Mouse (Mus musculus) hindbrain, embryonic 12.5 days (tissue): ENCODE measurements at regions not wholly inside any gene's neighbourhood (a gene's known extent, or its start where the extent isn't known, plus 50 kb on each side); places are given as distances from the start of the nearest gene placed in this dataset.
"Not testable (repeated sequence)": the region's sequence is repeated elsewhere in the genome, so short reads cannot be mapped to it uniquely, and the experiment has no call there.

ENCODE experiments used
- ATAC-seq: fragments of 200-750 bp; cut with Nextera tagmentation; 2 replicates; pipeline ENCODE4 v1.8.0; 2017; ENCODE audit warnings: moderate TSS enrichment; ENCODE audit not compliant: low FRiP score
- H3K27ac ChIP-seq: fragments of 300-500 bp; sonication (generic); 2 replicates; pipeline ENCODE4 v1.5.1; 2016; ENCODE audit warnings: mild to moderate bottlenecking
- H3K27me3 ChIP-seq: fragments of 300-500 bp; sonication (generic); 2 replicates; pipeline ENCODE4 v1.6.1; 2016; ENCODE audit warnings: mild to moderate bottlenecking
- H3K36me3 ChIP-seq: fragments of 300-500 bp; sonication (generic); 2 replicates; pipeline ENCODE4 v1.6.1; 2016; ENCODE audit warnings: mild to moderate bottlenecking
- H3K4me1 ChIP-seq: fragments of 300-500 bp; sonication (generic); 2 replicates; pipeline ENCODE4 v1.6.1; 2016
- H3K4me2 ChIP-seq: fragments of 300-500 bp; sonication (generic); replicated peaks from 2 replicates; pipeline ENCODE4 v1.6.1; 2016; ENCODE audit warnings: mild to moderate bottlenecking
- H3K4me3 ChIP-seq: fragments of 300-500 bp; sonication (generic); 2 replicates; pipeline ENCODE4 v1.5.1; 2016; ENCODE audit warnings: mild to moderate bottlenecking
- H3K9ac ChIP-seq: fragments of 300-500 bp; sonication (generic); 2 replicates; pipeline ENCODE4 v1.6.1; 2016; ENCODE audit warnings: mild to moderate bottlenecking, moderate library complexity
- H3K9me3 ChIP-seq: fragments of 300-500 bp; sonication (generic); replicated peaks from 2 replicates; pipeline ENCODE4 v1.6.1; 2016; ENCODE audit warnings: mild to moderate bottlenecking
- WGBS: fragments of 180-500 bp; shearing (Covaris S2); methylation state at CpG from one replicate; pipeline ENCODE4 v1.1.7; 2016; 5-methylcytosine and 5-hydroxymethylcytosine counted together

DNA sequence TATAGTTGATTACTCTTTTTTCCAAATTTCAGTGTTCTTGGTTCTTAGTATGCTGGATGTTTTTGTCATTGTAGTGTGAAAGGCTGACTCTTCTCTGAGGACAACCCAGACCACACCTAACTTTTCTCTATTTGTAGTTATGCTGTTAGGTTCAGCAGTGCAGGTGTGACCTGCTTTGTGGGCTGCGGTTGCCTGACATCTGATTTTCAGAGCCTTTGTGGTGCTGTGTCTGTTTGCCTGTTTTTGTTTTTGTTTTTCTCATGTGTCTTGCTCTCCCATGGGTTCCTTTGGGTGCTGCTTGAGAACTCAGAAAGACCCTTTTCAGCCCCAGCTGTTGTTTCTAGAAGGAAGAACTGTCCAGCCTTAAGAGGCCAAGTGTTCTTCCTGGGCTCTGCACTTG, 52.0 kb upstream of the Trpm1 start:
- 97% methylated on average over 1 of the region's 1 CpGs for WGBS
- Histone ChIP-seq H3K4me1 (no peaks in the 10 kb centered on the region), H3K27ac (no peak overlapping the region), H3K9ac (no peak overlapping the region), H3K4me2 (no peak overlapping the region), H3K27me3 (no peaks in the 10 kb centered on the region), H3K9me3 (0 out of 2 replicates have a peak, but pooled peaks cover 7% of the 10 kb centered on the region), H3K36me3 (no peaks in the 10 kb centered on the region), H3K4me3 (no peak overlapping the region)
- no peak for ATAC-seq

DNA sequence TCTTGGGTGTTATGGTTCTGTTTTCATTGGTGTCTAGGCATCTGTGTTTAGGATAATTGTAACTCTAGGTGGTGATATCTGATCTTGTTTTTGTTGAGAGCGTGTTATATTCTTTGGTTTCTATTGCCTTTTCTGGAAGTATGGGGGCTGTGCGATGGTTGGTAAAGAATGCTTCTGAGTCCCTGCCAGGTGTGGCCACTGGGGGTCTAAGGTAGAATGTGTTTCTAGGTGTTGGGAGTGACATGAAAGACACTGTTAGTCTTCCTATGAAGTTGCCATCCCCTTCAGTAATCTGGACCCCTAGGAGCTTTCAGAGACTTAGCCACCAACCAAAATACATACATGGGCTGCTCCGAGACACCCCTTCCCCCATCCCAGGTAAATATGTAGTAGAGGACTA, 54.0 kb upstream of the Trpm1 start:
- 0 out of 2 replicates have a peak, but pooled peaks cover 2% of the 10 kb centered on the region for H3K9me3 ChIP-seq
- ATAC-seq: no peak
- no peak overlapping the region for H3K27ac ChIP-seq
- 91% methylated on average over 3 of the region's 3 CpGs for WGBS
- H3K4me1 ChIP-seq: no peaks in the 10 kb centered on the region
- H3K9ac ChIP-seq: no peak overlapping the region
- H3K27me3 ChIP-seq: no peaks in the 10 kb centered on the region
- no peaks in the 10 kb centered on the region for H3K36me3 ChIP-seq
- no peak overlapping the region for H3K4me3 ChIP-seq
- no peak overlapping the region for H3K4me2 ChIP-seq

DNA sequence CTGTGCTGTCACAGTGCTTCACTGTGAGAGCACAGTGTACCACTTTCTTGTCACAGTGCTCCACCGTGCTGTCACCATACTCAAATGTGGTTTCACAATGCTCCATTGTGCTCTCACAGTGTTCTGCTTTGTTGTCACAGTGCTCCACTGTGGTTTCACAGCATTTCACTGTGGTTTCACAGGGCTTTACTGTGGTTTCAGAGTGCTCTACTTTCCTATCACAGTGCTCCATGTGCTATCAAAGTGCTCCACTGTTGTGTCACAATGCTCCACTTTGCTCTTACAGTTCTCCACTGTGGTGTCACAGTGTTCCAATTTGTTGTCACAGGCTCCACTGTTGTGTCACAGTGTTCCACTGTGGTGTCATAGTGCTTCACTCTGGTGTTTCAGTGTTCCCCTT, 63.6 kb upstream of the Trpm1 start:
- Histone ChIP-seq H3K9ac (no peak overlapping the region), H3K27ac (no peak overlapping the region), H3K36me3 (no peaks in the 10 kb centered on the region), H3K9me3 (no peaks in the 10 kb centered on the region), H3K4me3 (no peak overlapping the region), H3K4me2 (no peak overlapping the region), H3K27me3 (no peaks in the 10 kb centered on the region), H3K4me1 (no peaks in the 10 kb centered on the region)
- ATAC-seq: no peak
- 70% methylated on average over 1 of the region's 1 CpGs for WGBS

DNA sequence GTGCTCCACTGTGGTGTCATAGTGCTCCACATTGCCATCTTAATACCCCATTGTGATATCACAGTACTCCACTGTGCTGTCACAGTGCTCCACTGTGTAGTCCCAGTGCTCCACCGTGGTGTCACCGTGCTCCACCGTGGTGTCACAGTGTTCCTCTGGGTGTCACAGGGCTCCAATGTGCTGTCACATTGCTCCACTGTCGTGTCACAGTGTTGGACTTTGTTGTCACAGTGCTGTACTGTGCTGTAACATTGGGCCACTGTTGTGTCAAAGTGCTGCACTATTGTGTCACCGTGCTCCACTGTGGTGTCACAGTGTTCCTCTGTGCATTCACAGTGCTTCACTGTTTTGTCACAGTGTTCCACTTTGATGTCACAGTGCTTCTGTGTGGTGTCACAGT, 64.6 kb upstream of the Trpm1 start:
- Histone ChIP-seq H3K36me3 (no peaks in the 10 kb centered on the region), H3K4me1 (no peaks in the 10 kb centered on the region), H3K27ac (no peak overlapping the region), H3K9ac (no peak overlapping the region), H3K27me3 (no peaks in the 10 kb centered on the region), H3K4me2 (no peak overlapping the region), H3K9me3 (no peaks in the 10 kb centered on the region), H3K4me3 (no peak overlapping the region)
- 88% methylated on average over 5 of the region's 5 CpGs for whole genome bisulfite sequencing
- no peak for ATAC-seq

DNA sequence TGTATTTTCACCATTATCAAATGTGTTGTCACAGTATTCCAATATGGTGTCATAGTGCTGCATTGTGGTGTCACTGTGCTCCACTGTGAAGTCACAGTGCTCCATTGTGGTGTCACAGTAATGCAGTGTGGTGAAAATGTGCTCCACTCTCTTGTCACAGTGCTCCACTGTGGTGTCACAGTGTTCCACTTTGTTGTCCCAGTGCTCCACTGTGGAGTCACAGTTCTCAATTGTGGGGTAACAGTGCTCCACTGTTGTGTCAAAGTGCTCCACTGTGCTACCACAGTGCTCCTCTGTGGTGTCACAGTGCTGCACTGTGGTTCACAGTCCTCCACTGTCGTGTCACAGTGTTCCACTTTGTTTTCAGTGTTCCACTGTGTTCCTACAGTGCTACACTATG, 69.7 kb upstream of the Trpm1 start:
- not testable (repeated sequence) for H3K36me3 ChIP-seq, H3K27ac ChIP-seq, H3K4me3 ChIP-seq, H3K9ac ChIP-seq, H3K27me3 ChIP-seq, H3K9me3 ChIP-seq, ATAC-seq, H3K4me1 ChIP-seq, H3K4me2 ChIP-seq
- WGBS: 78% methylated on average over 1 of the region's 1 CpGs

DNA sequence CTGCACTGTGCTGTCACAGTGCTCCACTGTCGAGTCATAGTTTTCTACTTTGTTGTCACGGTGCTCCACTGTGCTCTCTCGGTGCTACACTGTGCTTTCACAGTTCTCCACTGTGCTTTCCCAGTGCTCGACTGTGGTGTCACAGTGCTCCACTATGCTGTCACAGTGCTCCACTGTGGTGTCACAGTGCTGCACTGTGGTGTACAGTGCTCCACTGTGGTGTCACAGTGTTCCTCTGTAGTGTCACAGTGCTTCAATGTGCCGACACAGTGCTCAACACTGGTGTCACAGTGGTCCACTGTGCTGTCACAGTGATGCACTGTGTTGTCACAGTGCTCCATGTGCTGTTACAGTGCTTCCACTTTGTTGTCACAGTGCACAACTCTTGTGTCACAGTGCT, 71.0 kb upstream of the Trpm1 start:
- Histone ChIP-seq H3K27me3 (no peaks in the 10 kb centered on the region), H3K4me1 (no peaks in the 10 kb centered on the region), H3K4me2 (no peak overlapping the region), H3K36me3 (no peaks in the 10 kb centered on the region), H3K9ac (no peak overlapping the region), H3K27ac (no peak overlapping the region), H3K9me3 (no peaks in the 10 kb centered on the region), H3K4me3 (no peak overlapping the region)
- 82% methylated on average over 5 of the region's 5 CpGs for WGBS
- ATAC-seq: no peak

DNA sequence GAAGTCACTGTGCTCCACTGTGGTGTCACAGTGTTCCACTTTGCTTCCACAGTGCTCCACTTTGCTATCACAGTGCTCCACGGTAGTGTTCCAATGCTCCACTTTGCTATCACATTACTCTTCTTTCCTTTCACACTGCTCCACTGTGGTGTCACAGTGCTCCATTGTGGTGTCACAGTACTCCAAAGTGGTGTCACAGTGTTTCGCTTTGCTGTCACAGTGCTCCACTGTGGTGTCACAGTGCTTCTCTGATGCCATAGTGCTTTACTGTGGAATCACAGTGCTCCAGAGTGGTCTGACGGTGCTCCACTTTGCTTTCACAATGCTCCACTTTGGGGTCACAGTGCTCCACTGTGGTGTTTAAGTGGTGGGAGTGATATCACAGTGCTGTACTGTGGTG, 71.4 kb upstream of the Trpm1 start:
- 85% methylated on average over 3 of the region's 3 CpGs for WGBS
- no peak for ATAC-seq

DNA sequence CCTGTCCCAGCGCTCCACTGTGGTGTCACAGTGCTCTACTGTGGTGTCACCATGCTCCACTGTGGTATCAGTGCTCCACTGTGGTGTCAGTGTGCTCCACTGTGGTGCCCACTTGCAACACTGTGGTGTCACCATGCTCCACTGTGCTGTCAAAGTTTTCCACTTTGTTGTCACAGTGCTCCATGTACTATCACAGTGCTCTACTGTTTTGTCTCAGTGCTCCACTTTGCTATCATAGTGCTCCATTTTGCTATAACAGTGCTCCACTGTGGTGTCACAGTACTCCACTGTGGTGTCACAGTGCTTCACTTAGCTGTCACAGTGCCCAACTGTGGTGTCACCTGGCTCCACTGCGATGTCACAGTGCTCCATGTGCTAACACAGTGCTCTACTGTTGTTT, 72.0 kb upstream of the Trpm1 start:
- no peak overlapping the region for H3K27ac ChIP-seq
- no peak overlapping the region for H3K9ac ChIP-seq
- no peaks in the 10 kb centered on the region for H3K4me1 ChIP-seq
- no peaks in the 10 kb centered on the region for H3K9me3 ChIP-seq
- no peak overlapping the region for H3K4me3 ChIP-seq
- WGBS: 72% methylated on average over 2 of the region's 2 CpGs
- no peak for ATAC-seq
- H3K27me3 ChIP-seq: no peaks in the 10 kb centered on the region
- H3K36me3 ChIP-seq: no peaks in the 10 kb centered on the region
- no peak overlapping the region for H3K4me2 ChIP-seq

More for the DNA sequence above, 71.4 kb upstream of the Trpm1 start:
- Histone ChIP-seq H3K4me3 (no peak overlapping the region), H3K4me1 (no peaks in the 10 kb centered on the region), H3K9me3 (no peaks in the 10 kb centered on the region), H3K4me2 (no peak overlapping the region), H3K27ac (no peak overlapping the region), H3K9ac (no peak overlapping the region), H3K36me3 (no peaks in the 10 kb centered on the region), H3K27me3 (no peaks in the 10 kb centered on the region)

DNA sequence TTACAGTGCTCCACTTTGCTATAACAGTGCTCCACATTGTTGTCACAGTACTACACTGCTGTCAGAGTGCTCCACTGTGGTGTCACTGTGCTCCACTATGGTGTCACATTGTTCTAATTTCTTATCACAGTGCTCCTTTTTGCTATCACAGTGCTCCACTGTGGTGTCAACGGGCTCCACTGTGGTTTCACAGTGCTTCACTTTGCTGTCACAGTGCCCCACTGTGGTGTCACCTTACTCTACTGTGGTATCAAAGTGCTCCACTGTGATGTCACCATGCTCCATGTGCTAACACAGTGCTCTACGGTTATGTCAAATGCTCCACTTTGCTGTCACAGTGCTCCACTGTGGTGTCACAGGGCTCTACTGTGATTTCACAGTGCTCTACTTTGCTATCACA, 72.6 kb upstream of the Trpm1 start:
- whole genome bisulfite sequencing: 86% methylated on average over 2 of the region's 2 CpGs
- H3K4me2 ChIP-seq: no peak overlapping the region
- H3K9ac ChIP-seq: no peak overlapping the region
- no peak overlapping the region for H3K4me3 ChIP-seq
- H3K27ac ChIP-seq: no peak overlapping the region
- H3K4me1 ChIP-seq: no peaks in the 10 kb centered on the region
- no peaks in the 10 kb centered on the region for H3K9me3 ChIP-seq
- no peaks in the 10 kb centered on the region for H3K27me3 ChIP-seq
- ATAC-seq: no peak
- H3K36me3 ChIP-seq: no peaks in the 10 kb centered on the region

DNA sequence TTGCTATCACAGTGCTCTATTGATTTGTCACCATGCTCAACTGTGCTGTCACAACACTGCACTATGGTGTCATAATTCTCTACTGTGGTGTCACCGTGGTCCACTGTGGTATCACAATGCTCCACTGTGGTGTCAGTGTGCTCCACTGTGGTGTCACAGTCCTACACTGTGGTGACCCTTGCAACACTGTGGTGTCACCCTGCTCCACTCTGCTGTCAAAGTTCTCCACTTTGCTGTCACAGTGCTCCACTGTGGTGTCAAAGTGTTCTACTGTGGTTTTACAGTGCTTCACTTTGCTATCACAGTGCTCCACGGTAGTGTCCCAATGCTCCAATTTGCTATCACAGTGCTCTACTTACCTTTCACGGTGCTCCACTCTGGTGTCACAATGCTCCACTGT, 74.3 kb upstream of the Trpm1 start:
- WGBS: 94% methylated on average over 3 of the region's 3 CpGs
- Histone ChIP-seq H3K27ac (no peak overlapping the region), H3K4me1 (no peaks in the 10 kb centered on the region), H3K9ac (no peak overlapping the region), H3K27me3 (no peaks in the 10 kb centered on the region), H3K9me3 (no peaks in the 10 kb centered on the region), H3K4me2 (no peak overlapping the region), H3K36me3 (no peaks in the 10 kb centered on the region), H3K4me3 (no peak overlapping the region)
- ATAC-seq: no peak

DNA sequence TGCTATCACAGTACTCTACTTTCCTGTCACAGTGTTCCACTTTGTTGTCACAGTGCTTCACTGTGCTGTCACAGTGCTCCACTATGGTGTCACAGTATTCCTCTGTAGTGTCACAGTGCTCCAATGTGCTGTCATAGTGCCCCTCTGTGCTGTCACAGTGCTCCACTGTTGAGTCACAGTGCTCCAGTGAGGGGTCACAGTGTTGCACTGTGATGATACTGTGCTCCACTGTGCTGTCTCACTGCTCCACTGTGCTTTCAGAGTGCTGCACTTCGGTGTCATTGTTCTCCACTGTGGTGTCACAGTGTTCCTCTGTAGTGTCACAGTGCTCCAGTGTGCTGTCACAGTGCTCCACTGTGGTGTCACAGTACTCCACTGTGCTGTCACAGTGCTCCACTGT, 75.0 kb upstream of the Trpm1 start:
- H3K4me2 ChIP-seq: no peak overlapping the region
- H3K27ac ChIP-seq: no peak overlapping the region
- WGBS: 91% methylated on average over 1 of the region's 1 CpGs
- H3K4me1 ChIP-seq: no peaks in the 10 kb centered on the region
- H3K36me3 ChIP-seq: no peaks in the 10 kb centered on the region
- no peak overlapping the region for H3K9ac ChIP-seq
- H3K27me3 ChIP-seq: no peaks in the 10 kb centered on the region
- no peak for ATAC-seq
- no peak overlapping the region for H3K4me3 ChIP-seq
- no peaks in the 10 kb centered on the region for H3K9me3 ChIP-seq

DNA sequence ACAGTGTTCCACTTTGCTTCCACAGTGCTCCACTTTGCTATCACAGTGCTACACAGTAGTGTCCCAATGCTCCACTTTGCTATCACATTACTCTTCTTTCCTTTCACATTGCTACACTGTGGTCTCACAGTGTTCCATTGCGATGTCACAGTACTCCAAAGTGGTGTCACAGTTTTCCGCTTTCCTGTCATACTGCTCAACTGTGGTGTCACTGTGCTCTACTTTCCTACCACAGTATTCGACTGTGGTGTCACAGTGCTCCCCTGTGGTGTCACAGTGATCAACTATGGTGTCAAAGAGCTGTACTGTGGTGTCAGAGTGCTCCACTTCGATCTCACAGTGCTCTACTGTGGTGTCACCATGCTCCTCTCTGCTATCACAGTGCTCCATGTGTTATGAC, 76.1 kb upstream of the Trpm1 start:
- Histone ChIP-seq H3K9me3 (no peaks in the 10 kb centered on the region), H3K4me3 (no peak overlapping the region), H3K36me3 (no peaks in the 10 kb centered on the region), H3K4me2 (no peak overlapping the region), H3K27me3 (no peaks in the 10 kb centered on the region), H3K4me1 (no peaks in the 10 kb centered on the region), H3K9ac (no peak overlapping the region), H3K27ac (no peak overlapping the region)
- 84% methylated on average over 4 of the region's 4 CpGs for WGBS
- ATAC-seq: no peak

DNA sequence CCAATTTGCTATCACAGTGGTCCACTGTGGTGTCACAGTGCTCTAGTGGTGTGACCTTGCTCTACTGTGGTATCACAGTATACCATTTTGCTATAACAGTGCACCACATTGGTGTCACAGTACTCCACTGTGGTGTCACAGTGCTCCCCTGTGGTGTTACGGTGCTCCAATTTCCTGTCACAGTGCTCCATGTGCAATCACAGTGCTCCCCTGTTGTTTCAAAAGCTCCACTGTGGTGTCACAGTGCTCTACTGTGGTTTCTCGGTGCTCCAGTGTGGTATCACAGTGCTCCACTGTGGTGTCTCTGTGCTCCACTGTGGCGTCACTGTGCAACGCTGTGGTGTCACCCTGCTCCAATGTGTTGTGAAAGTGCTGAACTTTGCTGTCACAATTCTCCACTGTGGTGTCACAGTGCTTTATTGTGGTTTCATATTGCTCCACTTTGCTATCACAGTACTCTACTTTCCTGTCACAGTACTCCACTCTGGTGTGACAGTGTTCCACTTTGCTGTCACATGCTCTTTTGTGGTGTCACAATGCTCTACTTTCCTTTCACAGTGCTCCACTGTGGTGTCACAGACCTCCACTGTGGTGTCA, 76.8 kb upstream of the Trpm1 start:
- no peak overlapping the region for H3K9ac ChIP-seq
- H3K4me2 ChIP-seq: no peak overlapping the region
- H3K27me3 ChIP-seq: no peaks in the 10 kb centered on the region
- WGBS: 95% methylated on average over 4 of the region's 4 CpGs
- no peaks in the 10 kb centered on the region for H3K9me3 ChIP-seq
- no peak overlapping the region for H3K27ac ChIP-seq
- H3K36me3 ChIP-seq: no peaks in the 10 kb centered on the region
- H3K4me3 ChIP-seq: no peak overlapping the region
- ATAC-seq: no peak
- no peaks in the 10 kb centered on the region for H3K4me1 ChIP-seq
